Mouse (Mus musculus): Measurements from ENCODE around the gene Hgfac. TPM values are rescaled to one million over a fixed set of nuclear protein-coding genes. Genes with fewer than 3 reads are reported as not detected.

Gene Hgfac
- total RNA-seq, 2 experiments from 2014 or later: 0.53 to 0.94 TPM

DNA sequence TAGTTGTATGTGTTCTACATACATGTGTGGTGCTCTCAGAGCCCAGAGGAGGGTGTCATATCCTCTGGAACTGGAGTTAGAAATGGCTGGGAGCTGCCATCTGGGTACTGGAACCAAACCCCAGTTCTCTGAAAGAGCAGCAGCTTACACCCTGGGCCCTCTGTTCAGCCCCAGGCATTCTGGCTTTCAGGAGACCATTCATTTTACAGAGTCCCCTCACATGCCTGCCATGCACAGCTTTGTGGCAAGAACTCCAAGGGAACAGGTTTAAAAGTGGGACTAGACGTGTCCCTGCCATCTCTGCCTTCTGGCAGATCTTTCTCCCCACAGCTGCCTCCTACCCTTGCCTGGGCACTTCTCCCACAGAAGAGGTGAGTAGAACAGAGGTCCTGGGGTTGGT, 7.7 kb upstream of the Hgfac start:
- intact Hi-C loops (cut with DNase I): no loop called here
- no peak for DNase-seq (ENCODE audit: low spot score in 2 of 2)

DNA sequence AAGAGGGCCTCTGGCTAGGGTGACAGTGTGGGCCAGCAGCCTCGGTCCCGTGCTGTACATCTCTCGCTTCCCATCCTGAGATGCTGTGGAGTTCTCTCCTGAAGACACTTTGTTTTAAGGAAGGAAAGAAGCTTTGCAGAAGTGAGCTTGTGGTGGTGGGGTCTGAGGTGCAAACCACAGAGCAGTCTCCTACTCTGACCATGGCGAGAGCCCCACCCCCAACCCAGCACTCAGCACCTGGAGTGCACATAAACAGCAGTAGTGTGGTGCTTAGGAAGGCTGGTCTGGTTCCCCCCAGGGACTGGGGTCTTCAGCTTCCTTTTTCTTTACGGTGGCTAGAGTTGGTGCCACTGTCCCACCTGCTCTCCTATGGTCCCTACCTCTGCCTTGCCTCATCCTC, 6.2 kb upstream of the Hgfac start:
- intact Hi-C loops (cut with DNase I): no loop called here

DNA sequence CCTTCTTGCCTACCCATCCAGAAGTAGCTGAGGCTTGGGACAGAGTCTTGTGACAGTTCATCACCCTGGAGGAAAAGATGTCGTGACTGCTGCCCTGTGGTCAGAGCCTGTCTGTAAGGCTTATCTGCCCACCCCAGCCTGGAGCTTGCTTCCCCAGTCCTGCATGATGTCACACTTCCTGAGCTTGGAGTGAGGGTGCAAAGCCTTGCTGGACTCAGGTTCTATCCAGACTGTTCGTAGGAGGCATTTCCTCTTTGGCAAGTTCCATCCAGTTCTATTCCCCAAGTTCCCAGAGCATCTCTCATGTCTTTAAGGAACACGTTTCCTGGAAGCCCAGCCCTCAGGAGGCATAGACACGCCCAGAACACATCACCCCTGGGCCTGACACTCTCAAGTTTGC, 5.5 kb upstream of the Hgfac start:
- no peak for DNase-seq (ENCODE audit: low spot score in 2 of 2)
- intact Hi-C loops (cut with DNase I): no loop called here

More for the DNA sequence above, 6.2 kb upstream of the Hgfac start:
- no peak for DNase-seq (ENCODE audit: low spot score in 2 of 2)

DNA sequence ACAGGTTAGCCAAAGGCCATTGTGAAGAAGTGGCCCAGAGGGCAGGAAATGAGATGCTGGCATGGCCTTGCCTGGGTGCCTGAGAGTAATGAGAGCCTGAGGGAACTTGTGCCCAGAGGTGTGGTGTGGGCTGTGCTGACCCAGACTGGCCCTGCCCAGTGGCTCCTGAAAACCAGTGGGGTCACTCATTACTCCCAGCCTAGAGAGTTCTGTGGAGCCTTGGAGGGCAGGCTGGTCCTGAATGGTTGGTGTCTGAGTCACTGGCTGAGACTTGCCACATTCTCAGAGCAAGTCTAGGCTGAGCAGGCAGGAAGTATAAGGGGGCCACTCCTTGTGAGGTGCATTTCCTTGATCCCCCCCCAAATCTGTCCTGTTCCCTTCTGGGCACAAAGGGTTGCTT, 3.9 kb upstream of the Hgfac start:
- intact Hi-C loops (cut with DNase I): no loop called here
- no peak for DNase-seq (ENCODE audit: low spot score in 2 of 2)

DNA sequence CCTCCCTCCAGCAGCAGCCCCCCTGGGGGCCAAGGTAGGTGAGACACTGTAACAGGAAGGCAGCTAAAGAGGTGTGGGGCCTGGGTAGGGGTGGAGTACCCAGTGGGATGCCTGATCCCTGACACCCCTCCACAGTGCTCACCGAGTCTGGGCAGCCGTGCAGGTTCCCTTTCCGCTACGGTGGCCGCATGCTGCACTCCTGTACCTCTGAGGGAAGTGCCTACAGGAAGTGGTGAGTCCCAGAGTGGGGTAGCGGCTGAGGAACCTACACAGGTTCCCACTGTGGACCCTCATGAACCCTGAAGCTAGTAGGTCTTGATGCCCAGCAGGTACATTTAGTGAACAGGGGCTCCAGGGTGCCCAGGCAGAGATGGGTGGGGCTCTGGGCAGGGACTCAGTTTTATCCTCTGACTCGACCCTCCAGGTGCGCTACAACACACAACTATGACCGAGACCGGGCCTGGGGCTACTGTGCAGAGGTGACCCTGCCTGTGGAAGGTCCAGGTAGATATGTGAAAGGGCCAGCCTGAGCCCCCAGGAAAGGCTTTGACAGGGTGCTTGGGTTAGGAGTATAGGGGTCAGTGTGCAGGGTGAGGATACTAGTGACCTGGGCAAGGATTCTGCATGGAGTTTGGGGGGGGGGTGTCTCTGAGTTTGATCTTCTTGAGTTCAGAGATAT, 1.3 kb downstream of the Hgfac start:
- no peak for DNase-seq (ENCODE audit: low spot score in 2 of 2)
- intact Hi-C loops (cut with DNase I): loop anchor here (2.0 to 5.0 kb wide), 3 partner anchors 56 to 380 kb away; partner anchors contain the start of genes Grk4 and Nop14

DNA sequence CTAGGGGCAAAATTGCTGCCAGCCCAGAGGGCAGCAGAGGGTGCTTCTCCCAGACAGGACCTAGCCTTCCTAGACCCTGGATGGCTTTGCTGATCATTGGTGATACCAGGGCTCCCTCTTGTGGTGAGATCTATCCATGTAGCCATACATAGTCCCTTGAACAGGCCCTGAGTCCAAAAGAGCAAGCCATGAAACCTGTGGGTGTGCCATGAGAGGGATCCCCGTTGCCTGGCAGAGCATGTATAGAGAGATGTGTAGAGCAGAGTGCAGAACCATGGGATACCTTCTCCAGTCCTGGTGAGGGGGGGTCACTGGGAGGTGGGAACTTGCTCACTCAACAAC, 1.8 kb downstream of the Hgfac start:
- intact Hi-C loops (cut with DNase I): loop anchor here (2.0 to 5.0 kb wide), 3 partner anchors 56 to 381 kb away; partner anchors contain the start of genes Grk4 and Nop14
- DNase-seq (ENCODE audit: low spot score in 2 of 2): peak; percentile 90 to 93

DNA sequence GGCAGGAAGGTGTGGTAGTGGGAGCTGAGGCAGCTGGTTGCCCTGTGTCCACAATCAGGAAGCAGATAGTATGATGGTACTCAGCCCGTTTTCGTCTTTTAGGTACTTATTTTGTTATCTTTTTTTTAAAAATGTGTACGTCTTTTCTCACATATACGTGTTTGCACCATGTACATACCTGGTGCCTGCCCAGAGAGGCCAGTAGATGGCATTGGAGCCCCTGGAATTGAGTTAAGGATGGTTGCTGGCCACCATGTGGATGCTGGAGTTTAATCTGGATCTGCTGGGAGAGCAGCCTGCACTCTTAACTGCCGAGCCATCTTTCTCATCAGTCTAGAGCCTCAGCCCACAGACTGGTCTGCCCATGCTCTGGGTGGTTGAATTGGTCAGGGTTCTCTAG, 9.2 kb downstream of the Hgfac start:
- intact Hi-C loops (cut with DNase I): loop anchor here (5.0 kb wide), 1 partner anchor 297 kb away; no protein-coding TSS in a partner anchor
- DNase-seq (ENCODE audit: low spot score in 2 of 2): no peak

DNA sequence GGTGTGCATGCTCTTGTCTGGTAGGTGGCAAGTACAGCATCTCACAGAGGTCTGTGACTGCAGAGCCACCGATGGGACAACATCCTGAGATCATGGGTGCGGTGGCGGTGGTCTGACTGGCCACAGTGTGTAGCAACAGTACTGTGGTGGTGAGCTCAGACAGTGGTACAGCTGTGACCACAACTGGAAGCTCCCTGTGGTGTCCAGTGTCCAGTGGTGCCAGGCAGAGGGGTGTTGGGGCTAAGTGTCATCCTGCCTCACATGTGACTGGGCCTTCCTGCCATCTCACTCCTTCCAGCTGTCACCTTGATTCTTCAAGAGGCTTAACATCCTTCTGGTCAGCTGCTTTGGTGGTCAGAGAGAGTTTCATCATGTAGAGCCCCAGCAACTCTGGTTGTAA, 13.3 kb downstream of the Hgfac start:
- no peak for DNase-seq (ENCODE audit: low spot score in 2 of 2)
- intact Hi-C loops (cut with DNase I): loop anchor here (5.0 kb wide), 1 partner anchor 293 kb away; no protein-coding TSS in a partner anchor

DNA sequence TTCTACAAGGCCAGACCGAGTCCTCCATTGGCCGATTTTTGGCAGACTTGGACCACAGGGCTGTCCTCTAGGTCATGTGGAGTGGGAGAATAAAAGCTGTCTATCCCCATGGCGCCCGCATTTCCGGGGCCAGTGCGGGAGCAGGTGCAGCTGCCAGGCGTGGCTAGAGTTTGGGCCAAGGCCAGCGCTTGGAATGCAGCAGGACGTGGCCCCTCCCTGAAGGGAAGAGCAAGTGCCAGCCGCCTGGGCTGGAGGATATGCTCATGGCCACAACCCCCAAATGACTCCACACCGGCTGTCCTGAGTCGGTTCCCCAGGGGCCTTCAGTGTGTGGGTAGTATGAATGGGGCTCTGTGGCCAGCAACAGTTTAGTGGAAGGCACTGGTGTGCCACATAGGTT, 13.8 kb downstream of the Hgfac start:
- no peak for DNase-seq (ENCODE audit: low spot score in 2 of 2)
- intact Hi-C loops (cut with DNase I): no loop called here

DNA sequence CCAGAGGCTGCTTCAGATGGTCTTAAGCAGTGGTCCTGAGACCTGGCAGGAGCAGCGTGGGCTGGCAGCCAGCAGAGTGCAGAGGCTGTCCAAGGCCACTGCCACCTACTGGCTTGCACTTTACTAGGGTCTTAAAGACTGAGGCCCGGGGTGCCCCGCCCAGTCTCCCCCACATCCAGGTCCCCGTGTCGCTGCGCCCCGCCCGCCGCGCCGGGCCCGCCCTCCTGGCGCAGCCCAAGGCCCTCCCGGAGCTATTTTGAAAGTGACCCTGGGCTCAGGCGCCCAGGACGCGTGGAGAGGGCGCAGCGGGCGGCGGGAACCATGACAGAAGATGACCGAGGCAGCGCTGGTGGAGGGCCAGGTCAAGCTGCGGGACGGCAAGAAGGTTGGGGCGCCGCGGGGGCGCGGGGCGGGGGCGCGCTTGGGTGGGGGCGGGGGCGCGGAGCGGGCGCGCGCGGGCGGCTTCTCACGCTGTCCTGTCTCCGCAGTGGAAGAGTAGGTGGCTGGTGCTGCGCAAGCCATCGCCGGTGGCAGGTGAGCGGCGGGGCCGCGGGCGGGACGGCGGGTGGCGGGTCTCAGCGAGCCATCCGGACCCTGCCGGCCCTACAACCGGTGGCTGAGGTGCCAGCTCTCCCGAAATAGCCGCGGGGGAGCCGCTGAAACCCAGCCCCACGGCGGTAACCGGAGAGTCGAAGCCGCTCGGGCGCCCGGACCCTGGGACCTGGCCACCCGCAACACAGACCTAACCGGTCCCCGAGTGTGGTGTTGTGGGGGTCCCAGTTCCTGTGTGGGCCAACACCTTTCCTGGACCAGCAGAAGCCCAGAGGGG, 15.5 kb downstream of the Hgfac start, which contains the start of gene Dok7:
Gene Dok7 (plus strand): TSS at position 163 of the 829 bp plus-strand sequence.
- intact Hi-C loops (cut with DNase I): no loop called here
- DNase-seq (ENCODE audit: low spot score in 2 of 2): peak; percentile 58 to 71

DNA sequence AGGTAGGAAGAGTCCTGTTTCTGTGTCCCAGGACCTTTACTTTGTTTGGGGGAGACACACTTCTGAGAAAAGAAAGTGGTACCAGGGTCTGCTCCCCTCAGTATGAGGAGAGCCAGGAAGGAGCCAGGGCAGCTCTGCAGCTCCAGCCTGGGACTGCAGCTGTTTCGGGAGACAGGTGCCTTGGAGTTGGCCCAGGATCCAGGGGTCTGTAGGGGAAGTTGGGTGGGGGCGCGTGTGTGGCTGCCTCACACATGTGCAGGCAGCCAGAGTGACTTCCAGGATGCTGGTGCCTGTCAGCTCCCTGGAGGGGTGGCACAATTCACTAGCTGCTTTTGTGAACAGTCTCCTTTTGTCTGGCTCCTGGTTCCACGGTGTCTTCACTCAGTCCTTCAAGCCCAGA, 16.3 kb downstream of the Hgfac start:
- intact Hi-C loops (cut with DNase I): no loop called here
- DNase-seq (ENCODE audit: low spot score in 2 of 2): no peak

DNA sequence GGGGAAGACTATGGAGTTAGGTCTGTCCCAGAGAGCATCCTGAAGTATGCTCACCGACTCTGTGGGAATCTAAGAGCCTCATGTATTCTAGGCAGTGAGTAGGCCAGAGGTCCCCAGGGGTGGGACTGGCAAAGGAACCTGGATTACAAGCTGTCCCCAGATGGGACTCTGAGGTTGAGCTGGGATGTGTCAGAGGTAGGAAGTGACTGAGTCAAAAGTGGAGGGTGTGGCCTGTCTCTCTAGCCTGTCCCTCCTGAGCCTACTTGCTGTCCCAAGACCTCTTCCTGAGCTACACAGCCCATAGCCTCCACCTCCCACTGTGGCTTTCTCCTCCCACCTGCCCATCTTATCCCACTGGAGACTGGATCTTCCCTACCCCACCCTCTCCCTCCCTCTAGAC, 16.9 kb downstream of the Hgfac start:
- intact Hi-C loops (cut with DNase I): no loop called here
- no peak for DNase-seq (ENCODE audit: low spot score in 2 of 2)

DNA sequence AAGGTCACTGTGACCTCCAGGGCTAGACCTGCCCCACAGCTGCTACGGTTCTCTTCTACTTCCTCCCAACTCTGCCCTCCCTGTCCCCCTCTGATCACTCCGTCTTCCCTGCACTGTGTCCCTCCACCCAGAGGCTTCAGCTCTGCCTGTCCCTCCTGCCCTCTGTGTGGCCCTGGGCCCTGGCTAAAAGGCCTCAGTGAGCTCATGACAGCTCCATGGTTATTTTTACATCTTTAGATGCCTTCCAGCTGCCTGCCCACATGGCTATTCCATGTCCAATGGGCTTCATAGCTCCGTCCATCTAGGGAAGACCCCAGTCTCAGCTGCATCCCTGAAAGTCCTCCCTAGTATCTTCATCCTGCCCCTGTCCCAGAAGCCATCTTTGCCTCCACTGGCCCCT, 18.8 kb downstream of the Hgfac start:
- DNase-seq (ENCODE audit: low spot score in 2 of 2): no peak
- intact Hi-C loops (cut with DNase I): no loop called here

DNA sequence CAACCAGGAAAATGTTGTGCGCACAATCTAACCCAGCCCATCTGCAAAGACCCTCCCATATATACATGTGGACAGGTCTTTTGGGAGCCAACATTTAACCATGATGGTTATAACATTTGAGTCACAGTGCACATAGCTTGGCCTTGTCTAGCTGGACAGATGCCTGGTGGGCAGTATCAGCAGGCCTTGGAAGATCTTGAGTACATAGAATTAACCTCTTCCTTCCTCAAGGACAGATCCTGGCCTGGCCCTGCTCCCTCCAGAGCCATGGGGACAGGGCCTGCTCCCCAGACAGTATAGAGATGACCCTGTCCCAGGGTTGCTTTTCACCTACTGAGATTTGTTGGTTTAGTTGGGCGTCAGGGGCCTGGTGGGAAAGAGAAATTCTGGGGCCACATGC, 28.5 kb downstream of the Hgfac start:
- intact Hi-C loops (cut with DNase I): no loop called here
- DNase-seq (ENCODE audit: low spot score in 2 of 2): no peak

DNA sequence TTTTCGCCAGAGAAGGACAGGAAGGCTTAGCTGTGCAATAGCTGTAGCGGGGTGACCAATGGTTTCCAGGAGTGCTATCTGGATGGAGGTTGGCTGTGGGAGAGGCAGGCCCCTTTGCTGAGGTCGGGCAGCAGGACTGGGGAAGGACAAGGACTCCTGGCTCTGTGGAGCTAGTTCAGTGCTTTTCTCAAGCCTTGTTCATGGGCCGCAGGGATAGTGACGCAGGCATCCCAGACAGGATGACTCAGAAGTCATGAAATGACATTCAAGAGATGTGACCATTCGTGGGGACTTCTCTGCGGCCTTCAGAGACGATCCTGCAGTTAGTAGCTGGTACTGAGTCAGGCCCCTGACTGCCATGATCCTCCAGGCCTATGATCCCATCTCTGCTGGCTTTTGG, 29.0 kb downstream of the Hgfac start:
- intact Hi-C loops (cut with DNase I): no loop called here

DNA sequence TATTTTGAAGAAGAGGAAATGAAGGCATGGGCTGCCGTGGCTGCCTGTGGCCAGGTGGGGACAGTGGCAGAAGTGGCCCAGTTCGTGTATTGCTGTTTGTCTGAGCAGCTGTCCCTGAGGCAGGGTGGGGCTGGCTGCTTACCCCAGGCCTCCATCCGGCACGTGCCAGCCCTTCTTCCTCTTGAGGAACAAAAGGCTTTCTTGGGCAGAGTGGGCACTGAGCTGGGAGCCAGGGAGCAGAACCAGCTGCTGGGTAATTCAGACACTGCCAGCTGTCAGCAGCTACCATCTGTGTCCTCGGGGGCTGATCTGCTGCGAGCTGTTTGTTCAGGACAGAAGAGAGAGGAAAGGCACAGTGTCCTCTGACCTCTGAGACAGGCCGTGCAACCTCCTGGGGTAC, 29.6 kb downstream of the Hgfac start:
- peak; percentile 23 to 65 for DNase-seq (ENCODE audit: low spot score in 2 of 2)
- intact Hi-C loops (cut with DNase I): no loop called here

More for the DNA sequence above, 29.0 kb downstream of the Hgfac start:
- DNase-seq (ENCODE audit: low spot score in 2 of 2): no peak

DNA sequence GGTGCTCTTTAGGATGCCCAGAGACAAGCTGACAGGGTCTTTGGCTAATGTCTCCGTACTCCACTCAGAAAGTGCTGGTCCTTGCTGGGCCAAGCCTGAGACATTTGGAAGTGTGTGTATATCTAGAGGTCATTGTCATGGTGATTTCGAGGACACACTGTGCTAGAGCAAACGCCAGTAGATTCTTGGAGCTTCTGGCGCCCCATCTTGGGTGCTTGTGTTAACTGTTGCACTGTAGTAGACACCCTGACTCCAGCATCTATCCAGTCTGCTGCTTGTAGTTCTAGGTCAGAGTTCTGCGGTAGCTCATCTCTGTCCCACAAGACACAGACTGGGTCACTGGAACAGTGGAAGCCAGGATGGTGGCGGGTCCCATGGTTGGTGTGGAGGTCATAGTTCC, 30.5 kb downstream of the Hgfac start:
- no peak for DNase-seq (ENCODE audit: low spot score in 2 of 2)
- intact Hi-C loops (cut with DNase I): no loop called here

DNA sequence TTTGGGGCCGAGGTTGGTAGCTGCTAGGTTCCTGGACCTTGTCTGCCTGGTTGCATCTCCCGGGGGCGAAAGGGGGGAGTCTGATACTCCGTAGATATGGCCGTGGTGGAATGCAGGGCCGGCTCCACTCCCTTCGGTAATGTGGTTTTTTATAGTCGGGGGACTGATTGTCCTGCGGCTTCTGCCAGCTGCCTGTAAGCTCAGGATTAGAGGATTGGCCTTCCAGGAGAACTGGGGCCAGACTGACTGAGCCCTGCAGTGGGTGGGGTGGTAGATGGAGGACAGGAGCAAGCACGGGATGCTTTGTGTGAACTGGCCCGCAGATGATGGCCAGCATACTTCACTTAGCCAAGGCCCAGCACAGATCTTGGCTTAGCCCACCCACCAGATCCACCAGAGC, 31.9 kb downstream of the Hgfac start:
- intact Hi-C loops (cut with DNase I): no loop called here
- no peak for DNase-seq (ENCODE audit: low spot score in 2 of 2)

DNA sequence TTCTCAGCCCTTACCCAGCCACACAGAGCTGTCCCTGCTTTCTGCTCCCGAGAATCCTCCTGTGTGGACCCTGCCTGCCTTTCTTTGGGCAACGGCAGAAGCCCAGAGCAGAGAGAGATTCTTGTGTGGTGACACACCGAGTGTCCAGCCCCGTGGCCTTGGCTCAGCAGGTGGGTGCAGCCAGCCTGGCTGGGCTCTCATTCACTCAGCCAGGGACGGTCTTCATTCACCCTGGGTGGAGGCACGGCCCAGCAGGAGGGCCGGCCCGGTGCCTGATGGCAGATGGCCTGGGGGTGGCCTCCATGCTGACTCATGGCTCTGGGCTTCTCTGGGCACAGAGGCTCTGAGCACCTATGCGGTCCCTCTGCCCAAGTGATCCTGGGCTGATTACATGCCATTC, 32.7 kb downstream of the Hgfac start:
- no peak for DNase-seq (ENCODE audit: low spot score in 2 of 2)
- intact Hi-C loops (cut with DNase I): no loop called here

DNA sequence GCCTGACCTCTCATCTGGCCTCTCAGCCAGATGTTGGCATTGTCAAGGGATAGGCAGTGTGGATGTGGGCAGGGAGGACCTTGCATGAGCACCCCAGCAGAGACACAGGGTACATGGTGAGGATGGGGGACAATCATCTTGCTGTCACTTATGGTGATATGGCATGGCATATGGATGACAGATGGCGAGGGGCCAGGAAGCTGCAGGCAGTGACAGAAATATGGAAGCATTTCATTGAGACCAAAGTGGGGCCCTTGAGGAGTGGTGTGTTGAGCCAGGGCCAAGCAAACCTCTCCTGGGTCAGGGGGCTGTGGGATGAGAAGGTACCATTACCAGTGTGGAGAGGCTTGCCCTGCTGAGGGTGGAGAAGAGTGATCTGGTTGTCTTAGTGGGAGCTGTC, 35.1 kb downstream of the Hgfac start:
- intact Hi-C loops (cut with DNase I): no loop called here
- no peak for DNase-seq (ENCODE audit: low spot score in 2 of 2)

DNA sequence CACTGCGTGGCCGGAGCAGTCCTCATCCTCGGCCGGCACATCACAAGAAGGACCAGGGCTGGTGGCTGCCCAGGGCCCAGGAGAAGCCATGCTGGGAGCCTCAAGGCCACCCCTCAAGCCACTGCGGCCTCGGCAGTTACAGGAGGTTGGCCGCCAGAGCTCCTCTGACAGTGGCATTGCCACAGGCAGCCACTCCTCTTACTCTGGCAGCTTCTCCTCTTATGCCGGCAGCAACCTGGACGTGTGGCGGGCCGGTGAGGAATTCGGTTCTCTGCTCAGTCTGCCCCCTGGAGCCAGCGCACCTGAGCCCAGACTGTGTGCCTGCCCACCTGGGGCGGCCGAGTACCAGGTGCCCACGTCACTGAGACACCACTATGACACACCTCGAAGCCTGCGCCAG, 37.8 kb downstream of the Hgfac start:
- DNase-seq (ENCODE audit: low spot score in 2 of 2): no peak
- intact Hi-C loops (cut with DNase I): no loop called here
